Mouse (Mus musculus) brain, embryonic 14.5 days (tissue): ENCODE data around the gene Afg1l.

Experiments used
- CTCF ChIP-seq: fragments of 200-500 bp; IDR thresholded peaks from 2 replicates; pipeline ENCODE4 v1.5.1; 2012; ENCODE audit warnings: inconsistent platforms, mild to moderate bottlenecking, moderate library complexity, borderline replicate concordance; ENCODE audit not compliant: insufficient read depth, insufficient read length; ENCODE audit errors: extremely low read depth
- POLR2A ChIP-seq: fragments of 200-500 bp; IDR thresholded peaks from 2 replicates; pipeline ENCODE4 v1.6.1; 2012; ENCODE audit warnings: mild to moderate bottlenecking, inconsistent platforms, borderline replicate concordance; ENCODE audit not compliant: poor library complexity, insufficient read depth, insufficient read length, severe bottlenecking; ENCODE audit errors: extremely low read depth

DNA sequence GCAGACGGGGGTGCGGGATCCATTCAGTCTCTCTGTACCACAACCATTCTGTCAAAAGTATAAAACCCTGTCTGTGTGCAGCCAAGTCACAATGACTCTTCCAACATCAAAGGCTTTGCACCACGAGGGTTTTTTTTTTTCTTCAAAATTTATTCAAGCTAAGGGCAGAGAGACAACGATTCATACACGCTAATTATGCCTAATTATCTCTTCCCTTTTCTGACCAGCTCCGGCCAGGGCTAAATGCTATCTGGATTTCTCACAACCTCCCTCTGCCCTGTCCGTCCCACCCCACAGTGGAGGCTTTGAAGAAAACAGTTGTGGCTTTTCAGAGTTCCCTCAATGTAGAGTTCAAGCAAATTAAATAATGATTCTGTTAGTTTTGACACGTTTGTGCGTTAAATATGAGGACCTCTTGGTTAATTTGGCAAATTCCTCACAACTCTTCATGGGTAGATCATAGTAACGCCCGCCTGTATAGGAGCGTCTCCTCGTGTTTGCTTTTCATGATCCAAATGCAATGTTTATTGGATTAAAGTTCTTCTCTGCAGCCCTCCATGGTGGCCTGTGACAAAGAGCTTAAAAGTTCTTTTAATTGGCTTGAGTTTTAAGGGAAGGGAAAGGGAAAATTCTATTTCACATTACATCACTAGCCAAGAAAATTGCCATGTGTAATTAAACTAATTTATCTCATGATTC lies 93.3 kb downstream of the Afg1l start:
- TF ChIP-seq CTCF (no peak), POLR2A (no peak)
